Mouse (Mus musculus): Measurements from ENCODE around the gene Matn1.

GRCm38 (mm10) chr4:130914527-130914926, 29.7 kb upstream of the Matn1 start:
- no peak for TF ChIP-seq CTCF (IDR thresholded peaks at IDR 0.05; ENCODE audit: low read depth, low read length)
- no peak for TF ChIP-seq TAL1 (conservative IDR thresholded peaks at IDR 0.05; ENCODE audit: low read depth, low read length)
- no peak for TF ChIP-seq GATA1 (IDR thresholded peaks at IDR 0.05; ENCODE audit: borderline replicate concordance, low read length)
- TF ChIP-seq POLR2AphosphoS5 (IDR thresholded peaks at IDR 0.05; ENCODE audit: insufficient replicate concordance, low read depth, low read length) = no peak
- no peak for TF ChIP-seq GATA2 (IDR thresholded peaks at IDR 0.05; ENCODE audit: borderline replicate concordance, low read depth, low read length)

All from G1E (cell line).